Mouse (Mus musculus) heart, embryonic 12.5 days (tissue): ENCODE data around the gene 2810408A11Rik. TPM values are rescaled to one million over a fixed set of nuclear protein-coding genes. Genes with fewer than 3 reads are reported as not detected.

Experiments
- ATAC-seq: fragments of 200-750 bp; cut with Nextera tagmentation; 2 replicates; pipeline ENCODE4 v1.8.0; 2017; ENCODE audit warnings: moderate TSS enrichment, moderate library complexity; ENCODE audit not compliant: insufficient number of reproducible peaks, low FRiP score
- H3K27ac ChIP-seq: fragments of 300-500 bp; sonication (generic); 2 replicates; pipeline ENCODE4 v1.5.1; 2016; ENCODE audit warnings: mild to moderate bottlenecking, moderate library complexity; ENCODE audit not compliant: poor library complexity, severe bottlenecking
- H3K27me3 ChIP-seq: fragments of 300-500 bp; sonication (generic); replicated peaks from 2 replicates; pipeline ENCODE4 v1.6.1; 2016; ENCODE audit warnings: mild to moderate bottlenecking, moderate library complexity
- H3K36me3 ChIP-seq: fragments of 300-500 bp; sonication (generic); 2 replicates; pipeline ENCODE4 v1.6.1; 2016; ENCODE audit warnings: mild to moderate bottlenecking, moderate library complexity
- H3K4me1 ChIP-seq: fragments of 300-500 bp; sonication (generic); replicated peaks from 2 replicates; pipeline ENCODE4 v1.6.1; 2016; ENCODE audit warnings: mild to moderate bottlenecking
- H3K4me2 ChIP-seq: fragments of 300-500 bp; sonication (generic); 2 replicates; pipeline ENCODE4 v1.6.1; 2016; ENCODE audit warnings: mild to moderate bottlenecking, moderate library complexity
- H3K4me3 ChIP-seq: fragments of 300-500 bp; sonication (generic); 2 replicates; pipeline ENCODE4 v1.5.1; 2016; ENCODE audit warnings: mild to moderate bottlenecking
- H3K9ac ChIP-seq: fragments of 300-500 bp; sonication (generic); 2 replicates; pipeline ENCODE4 v1.6.1; 2016; ENCODE audit warnings: mild to moderate bottlenecking, moderate library complexity
- H3K9me3 ChIP-seq: fragments of 300-500 bp; sonication (generic); replicated peaks from 2 replicates; pipeline ENCODE4 v1.6.1; 2016; ENCODE audit warnings: mild to moderate bottlenecking, moderate library complexity
- WGBS: fragments of 180-500 bp; shearing (Covaris S2); methylation state at CpG from one replicate; pipeline ENCODE4 v1.1.7; 2016; 5-methylcytosine and 5-hydroxymethylcytosine counted together
- polyA plus RNA-seq: library from polyadenylated mRNA; unstranded; fragments of >200 nt; fragmentation: Nextera tagmentation; extraction: Ambion mirVana; gene quantifications from 2 replicates; pipeline ENCODE4 v1.2.1, GENCODE M21; 2016

2810408A11Rik gene
- polyA plus RNA-seq, 1 experiment from 2014 or later: 4.7 TPM

DNA sequence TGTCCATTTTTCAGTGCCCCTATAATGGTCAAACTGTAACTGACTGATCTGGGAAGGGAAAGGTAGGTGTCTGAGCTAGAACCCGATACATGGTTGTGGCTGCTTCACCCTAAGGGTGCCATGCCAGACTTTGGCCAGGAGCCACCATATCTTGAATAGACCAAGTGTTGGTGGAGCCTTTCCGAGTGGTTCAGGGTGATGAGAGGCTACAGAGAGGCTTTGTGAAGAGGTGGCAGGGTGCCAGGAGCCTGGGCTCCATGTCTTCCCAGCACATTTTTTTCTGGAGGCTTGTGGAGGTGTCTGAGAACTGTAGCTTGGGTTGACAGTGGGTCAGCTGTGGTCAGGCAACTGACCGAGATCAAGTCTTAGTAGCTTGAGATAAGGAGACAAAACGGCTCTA lies 9.3 kb downstream of the 2810408A11Rik start:
- ATAC-seq: 0 out of 2 replicates have a peak, but pooled peaks have one; percentile 9
- Histone ChIP-seq H3K4me2 (no peak overlapping the region), H3K4me3 (no peak overlapping the region), H3K27ac (0 out of 2 replicates have a peak overlapping the region, but pooled peaks have one; percentile 1), H3K4me1 (peaks cover 30% of the 10 kb centered on the region), H3K36me3 (no peaks in the 10 kb centered on the region), H3K9ac (no peak overlapping the region), H3K9me3 (no peaks in the 10 kb centered on the region), H3K27me3 (no peaks in the 10 kb centered on the region)
- 16% methylated on average over 4 of the region's 4 CpGs for WGBS

DNA sequence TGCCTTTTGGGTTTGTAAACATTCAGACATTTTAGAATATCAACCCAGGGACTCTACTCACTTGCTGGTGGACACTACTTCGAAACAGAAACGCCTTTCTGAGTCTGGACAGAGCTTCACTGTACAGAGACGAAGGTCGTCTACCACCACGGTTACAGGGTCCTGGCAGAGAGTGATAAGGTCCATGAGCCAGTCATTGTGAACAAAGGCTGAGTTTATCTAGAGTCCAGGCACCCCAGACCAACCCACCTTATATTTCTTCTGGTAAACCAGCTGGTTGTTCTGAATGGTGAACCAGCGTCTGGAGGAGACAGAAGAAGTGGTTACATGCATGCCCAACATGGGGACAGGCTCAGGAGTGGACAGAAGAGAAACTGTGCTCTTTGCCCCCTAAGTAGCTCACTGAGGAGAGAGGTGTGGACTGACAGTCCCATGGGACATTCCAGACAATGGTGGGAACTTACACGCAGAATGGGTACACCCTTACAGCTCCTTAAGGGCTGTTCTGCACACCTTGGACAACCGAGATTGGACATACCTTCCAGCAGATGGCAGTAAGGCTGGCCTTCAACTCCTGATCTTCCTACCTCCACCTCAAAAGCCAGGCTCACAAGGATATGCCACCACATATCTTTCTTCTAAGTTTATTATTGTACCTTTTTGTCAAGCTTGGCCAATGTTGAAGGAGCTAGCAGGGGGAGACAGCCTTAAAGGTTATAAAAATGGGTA lies 13.7 kb downstream of the 2810408A11Rik start:
- peak; percentile 46; the same call in 1 of the 2 replicates for ATAC-seq
- 38% methylated on average over 8 of the region's 8 CpGs for whole genome bisulfite sequencing
- Histone ChIP-seq H3K36me3 (no peaks in the 10 kb centered on the region), H3K4me1 (peaks cover 52% of the 10 kb centered on the region), H3K9ac (no peak overlapping the region), H3K9me3 (no peaks in the 10 kb centered on the region), H3K4me3 (no peak overlapping the region), H3K27ac (no peak overlapping the region), H3K27me3 (no peaks in the 10 kb centered on the region), H3K4me2 (no peak overlapping the region)

- Histone ChIP-seq H3K4me1 (peaks cover 44% of the 10 kb centered on the region), H3K4me3 (no peak overlapping the region), H3K36me3 (no peaks in the 10 kb centered on the region), H3K9me3 (no peaks in the 10 kb centered on the region), H3K4me2 (peak overlapping the region; percentile 14), H3K27ac (peak overlapping the region; percentile 43; the same call in 1 of the 2 replicates), H3K9ac (no peak overlapping the region), H3K27me3 (no peaks in the 10 kb centered on the region)
- ATAC-seq: no peak
- 77% methylated on average over 8 of the region's 8 CpGs for WGBS
Observed at GRCm38 (mm10) chr11:69884663-69885062, 16.1 kb downstream of the 2810408A11Rik start.

- H3K36me3 ChIP-seq: no peaks in the 10 kb centered on the region
- no peak for ATAC-seq
- peaks cover 49% of the 10 kb centered on the region for H3K4me1 ChIP-seq
- no peaks in the 10 kb centered on the region for H3K27me3 ChIP-seq
- H3K9ac ChIP-seq: peak overlapping the region; percentile 39; the same call in 1 of the 2 replicates
- peak overlapping the region; percentile 43; the same call in 1 of the 2 replicates for H3K27ac ChIP-seq
- 57% methylated on average over 9 of the region's 9 CpGs for WGBS
- H3K9me3 ChIP-seq: no peaks in the 10 kb centered on the region
- H3K4me3 ChIP-seq: no peak overlapping the region
- peak overlapping the region; percentile 14 for H3K4me2 ChIP-seq
Observed at GRCm38 (mm10) chr11:69884240-69884639, 16.5 kb downstream of the 2810408A11Rik start.

DNA sequence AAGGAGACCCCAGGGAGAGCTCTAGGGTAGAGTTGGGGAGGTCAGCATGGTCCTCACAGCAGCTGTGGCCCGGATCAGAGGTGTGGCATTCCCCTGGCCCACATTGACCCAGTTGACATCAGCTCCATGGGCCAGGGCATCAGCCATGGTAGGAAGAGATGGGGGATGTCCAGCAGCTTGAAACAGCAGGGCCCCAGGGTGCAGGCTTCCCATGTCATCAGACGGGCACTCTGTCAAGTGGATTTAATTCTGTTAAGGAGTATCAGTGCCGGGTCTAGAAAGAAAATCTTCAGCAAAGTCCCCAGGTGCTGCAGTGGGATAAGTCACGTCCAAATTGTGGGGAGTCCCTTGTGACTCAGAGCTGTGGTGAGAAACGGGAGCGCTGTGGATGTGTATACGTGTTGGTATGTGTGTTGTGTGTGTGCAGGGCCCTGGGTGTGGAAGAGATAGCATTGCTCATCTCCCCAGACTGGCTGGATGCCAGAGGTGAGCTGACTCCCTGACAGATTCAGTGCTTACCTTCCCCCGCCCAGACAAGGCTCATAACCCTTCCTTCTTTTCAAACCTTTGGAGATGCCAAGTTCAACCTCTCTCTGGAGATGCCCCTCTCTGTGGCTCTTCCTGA lies 17.1 kb downstream of the 2810408A11Rik start:
- no peaks in the 10 kb centered on the region for H3K9me3 ChIP-seq
- H3K36me3 ChIP-seq: no peaks in the 10 kb centered on the region
- H3K27ac ChIP-seq: no peak overlapping the region
- WGBS: 76% methylated on average over 8 of the region's 8 CpGs
- H3K4me1 ChIP-seq: peaks cover 55% of the 10 kb centered on the region
- no peaks in the 10 kb centered on the region for H3K27me3 ChIP-seq
- no peak for ATAC-seq
- no peak overlapping the region for H3K4me2 ChIP-seq
- no peak overlapping the region for H3K4me3 ChIP-seq
- H3K9ac ChIP-seq: peak overlapping the region; percentile 39; the same call in 1 of the 2 replicates

- Histone ChIP-seq H3K4me1 (peaks cover 59% of the 10 kb centered on the region), H3K4me2 (no peak overlapping the region), H3K27ac (no peak overlapping the region), H3K27me3 (no peaks in the 10 kb centered on the region), H3K4me3 (no peak overlapping the region), H3K9me3 (no peaks in the 10 kb centered on the region), H3K36me3 (no peaks in the 10 kb centered on the region), H3K9ac (no peak overlapping the region)
- ATAC-seq: no peak
- 60% methylated on average over 4 of the region's 4 CpGs for WGBS
Observed at GRCm38 (mm10) chr11:69883066-69883465, 17.7 kb downstream of the 2810408A11Rik start.

DNA sequence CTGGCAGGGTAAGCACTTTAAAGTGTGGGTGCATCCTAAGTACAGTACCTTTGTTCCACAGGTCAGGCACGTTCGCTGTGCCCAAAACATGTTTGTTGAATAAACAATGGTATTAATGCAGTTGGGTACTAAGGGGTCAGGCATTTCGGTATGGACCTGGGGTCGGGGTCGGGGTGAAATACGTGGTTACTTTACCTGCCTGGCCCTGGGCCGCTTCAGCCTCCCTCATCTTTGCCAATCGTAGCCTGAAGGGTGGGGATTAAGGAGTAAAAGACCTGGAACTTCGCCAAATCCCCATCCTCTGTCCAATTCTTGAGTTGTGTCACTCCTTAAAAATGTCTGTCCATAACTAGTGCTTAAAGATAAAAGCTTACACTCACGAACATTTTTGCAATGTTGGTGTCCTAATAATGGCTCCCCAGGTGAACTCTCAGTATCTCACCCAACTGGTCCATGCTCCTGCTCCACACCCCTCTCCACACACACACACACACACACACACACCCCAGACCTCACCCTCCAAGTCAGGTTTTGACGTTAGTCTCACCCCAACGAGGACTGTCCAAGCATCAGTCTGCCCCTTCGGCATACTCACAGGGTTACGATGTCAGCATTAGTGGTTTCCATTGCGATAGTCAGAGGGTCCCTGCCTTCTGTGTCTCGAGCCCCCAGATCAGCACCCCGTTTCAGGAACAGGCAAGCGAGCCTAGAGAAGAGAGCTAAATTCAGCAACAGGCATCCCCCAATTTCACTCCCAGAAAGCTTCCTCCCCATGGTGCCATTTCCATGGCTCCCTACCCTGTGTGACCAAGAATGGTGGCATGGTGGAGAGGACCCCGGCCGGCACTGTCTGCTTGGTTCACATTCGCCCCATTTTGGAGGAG lies 18.8 kb downstream of the 2810408A11Rik start:
- no peaks in the 10 kb centered on the region for H3K36me3 ChIP-seq
- H3K27ac ChIP-seq: peak overlapping the region; percentile 91
- peak overlapping the region; percentile 75 for H3K9ac ChIP-seq
- no peaks in the 10 kb centered on the region for H3K27me3 ChIP-seq
- H3K4me2 ChIP-seq: peak overlapping the region; percentile 85
- no peaks in the 10 kb centered on the region for H3K9me3 ChIP-seq
- peaks cover 61% of the 10 kb centered on the region for H3K4me1 ChIP-seq
- ATAC-seq: no peak
- 61% methylated on average over 21 of the region's 21 CpGs for WGBS
- peak overlapping the region; percentile 58 for H3K4me3 ChIP-seq

- peak; percentile 93 for ATAC-seq
- H3K9me3 ChIP-seq: no peaks in the 10 kb centered on the region
- no peaks in the 10 kb centered on the region for H3K36me3 ChIP-seq
- H3K4me1 ChIP-seq: peaks cover 66% of the 10 kb centered on the region
- peak within 1 kb of the TSS; percentile 85 for H3K4me2 ChIP-seq
- H3K27ac ChIP-seq: peak within 1 kb of the TSS; percentile 91
- WGBS: under 1% methylated on average over 46 of the region's 46 CpGs
- peak within 1 kb of the TSS; percentile 75 for H3K9ac ChIP-seq
- no peaks in the 10 kb centered on the region for H3K27me3 ChIP-seq
- H3K4me3 ChIP-seq: peak within 1 kb of the TSS; percentile 58
Observed at GRCm38 (mm10) chr11:69880853-69881603, 19.8 kb downstream of the 2810408A11Rik start, which contains the start of gene Kctd11. Gene Kctd11 (minus strand): TSS chr11:69881406.

GRCm38 (mm10) chr11:69880506-69880852 lies 20.3 kb downstream of the 2810408A11Rik start:
- peak overlapping the region; percentile 91 for H3K27ac ChIP-seq
- H3K27me3 ChIP-seq: no peaks in the 10 kb centered on the region
- H3K9ac ChIP-seq: peak overlapping the region; percentile 75
- H3K4me1 ChIP-seq: peaks cover 65% of the 10 kb centered on the region
- peak overlapping the region; percentile 85 for H3K4me2 ChIP-seq
- peak; percentile 47 for ATAC-seq
- no peaks in the 10 kb centered on the region for H3K9me3 ChIP-seq
- under 1% methylated on average over 18 of the region's 18 CpGs for WGBS
- H3K4me3 ChIP-seq: peak overlapping the region; percentile 58
- no peaks in the 10 kb centered on the region for H3K36me3 ChIP-seq

DNA sequence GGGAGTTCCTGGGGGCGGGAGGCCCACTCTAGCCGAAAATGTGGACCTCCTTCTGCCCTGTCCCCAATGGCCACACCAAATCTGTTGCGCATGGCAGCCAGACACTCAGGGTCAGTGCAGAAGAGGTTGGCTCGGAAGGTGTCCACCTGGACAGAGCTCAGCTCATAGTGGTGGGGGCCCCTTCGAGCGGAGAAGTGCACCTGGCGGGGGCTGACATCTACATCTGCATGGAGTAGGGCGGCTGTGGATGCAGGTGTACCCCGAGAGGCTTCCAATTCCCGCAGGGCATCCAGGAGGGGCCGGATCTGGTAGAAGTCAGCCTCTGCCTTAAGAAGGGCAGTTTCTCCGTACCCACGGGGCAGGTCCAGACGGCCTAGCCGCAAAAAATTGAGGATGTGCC lies 21.1 kb downstream of the 2810408A11Rik start:
- WGBS: 53% methylated on average over 15 of the region's 15 CpGs
- H3K4me3 ChIP-seq: peak overlapping the region; percentile 58
- H3K4me1 ChIP-seq: peaks cover 58% of the 10 kb centered on the region
- no peaks in the 10 kb centered on the region for H3K36me3 ChIP-seq
- H3K9ac ChIP-seq: peak overlapping the region; percentile 75
- no peak overlapping the region for H3K27ac ChIP-seq
- peak overlapping the region; percentile 85 for H3K4me2 ChIP-seq
- no peaks in the 10 kb centered on the region for H3K27me3 ChIP-seq
- no peaks in the 10 kb centered on the region for H3K9me3 ChIP-seq
- ATAC-seq: no peak
